Mouse (Mus musculus) embryonic facial prominence, embryonic 13.5 days (tissue): ENCODE measurements around the gene Myo1h. TPM values are rescaled to one million over a fixed set of nuclear protein-coding genes. Genes with fewer than 3 reads are reported as not detected.

Experiments
- ATAC-seq: fragments of 200-750 bp; cut with Nextera tagmentation; 2 replicates; pipeline ENCODE4 v1.8.0; 2017; ENCODE audit warnings: low read depth; ENCODE audit not compliant: insufficient number of reproducible peaks, insufficient read depth, low FRiP score, low TSS enrichment
- H3K27ac ChIP-seq: fragments of 300-500 bp; sonication (generic); 2 replicates; pipeline ENCODE4 v1.5.1; 2015; ENCODE audit warnings: moderate library complexity, mild to moderate bottlenecking, inconsistent platforms
- H3K27me3 ChIP-seq: fragments of 300-500 bp; sonication (generic); 2 replicates; pipeline ENCODE4 v1.6.1; 2015; ENCODE audit warnings: mild to moderate bottlenecking, inconsistent platforms
- H3K36me3 ChIP-seq: fragments of 300-500 bp; sonication (generic); 2 replicates; pipeline ENCODE4 v1.6.1; 2015; ENCODE audit warnings: mild to moderate bottlenecking, inconsistent platforms
- H3K4me1 ChIP-seq: fragments of 300-500 bp; sonication (generic); 2 replicates; pipeline ENCODE4 v1.6.1; 2015; ENCODE audit warnings: inconsistent platforms
- H3K4me2 ChIP-seq: fragments of 300-500 bp; sonication (generic); 2 replicates; pipeline ENCODE4 v1.6.1; 2015; ENCODE audit warnings: moderate library complexity, mild to moderate bottlenecking, inconsistent platforms
- H3K4me3 ChIP-seq: fragments of 300-500 bp; sonication (generic); 2 replicates; pipeline ENCODE4 v1.5.1; 2015; ENCODE audit warnings: mild to moderate bottlenecking, inconsistent platforms
- H3K9ac ChIP-seq: fragments of 300-500 bp; sonication (generic); 2 replicates; pipeline ENCODE4 v1.6.1; 2015; ENCODE audit warnings: mild to moderate bottlenecking, inconsistent platforms
- H3K9me3 ChIP-seq: fragments of 300-500 bp; sonication (generic); 2 replicates; pipeline ENCODE4 v1.6.1; 2016; ENCODE audit warnings: inconsistent platforms
- WGBS: fragments of 180-500 bp; shearing (Covaris S2); methylation state at CpG from one replicate; pipeline ENCODE4 v1.1.7; 2015; ENCODE audit warnings: mixed read lengths; 5-methylcytosine and 5-hydroxymethylcytosine counted together
- polyA plus RNA-seq: library from polyadenylated mRNA; unstranded; fragments of >200 nt; fragmentation: Nextera tagmentation; extraction: Ambion mirVana; gene quantifications from 2 replicates; pipeline ENCODE4 v1.2.1, GENCODE M21; 2015

Gene Myo1h
- polyA plus RNA-seq, 1 experiment from 2014 or later, result 1.5 TPM

DNA sequence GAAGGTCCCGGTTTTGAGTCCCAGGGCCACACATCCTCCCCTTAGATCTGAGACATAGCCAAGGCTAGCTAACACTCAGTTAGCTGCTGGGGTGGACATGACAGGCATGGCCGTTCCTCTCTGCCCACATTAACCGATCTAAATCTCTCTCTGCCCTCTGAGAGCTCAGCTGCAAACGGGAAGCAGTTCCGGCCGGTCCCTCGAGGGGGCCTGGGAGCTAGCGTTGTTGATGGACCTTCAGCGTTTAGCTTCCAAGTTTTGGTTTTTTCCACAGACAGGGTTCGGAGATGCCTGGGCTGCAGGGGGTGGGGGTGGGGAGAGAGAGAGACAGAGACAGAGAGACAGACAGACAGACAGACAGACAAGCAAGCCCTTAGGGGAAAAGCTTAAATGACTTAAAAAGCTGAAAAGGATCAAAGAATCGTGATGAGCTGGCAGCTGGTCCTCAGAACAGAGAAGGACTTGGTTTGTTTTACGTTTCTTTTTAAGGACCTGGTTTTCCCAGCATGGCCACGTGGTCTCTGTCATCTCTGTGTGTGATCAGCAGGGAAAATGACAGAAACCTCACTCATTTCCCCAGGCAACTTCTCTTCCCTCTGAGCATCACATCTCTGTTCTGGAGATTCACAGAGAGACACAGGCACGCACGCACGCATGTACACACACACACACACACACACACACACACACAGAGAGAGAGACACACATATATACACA, 35.0 kb downstream of the Myo1h start:
- H3K4me2 ChIP-seq, result peak overlapping the region; percentile 46
- no peak overlapping the region for H3K27ac ChIP-seq

DNA sequence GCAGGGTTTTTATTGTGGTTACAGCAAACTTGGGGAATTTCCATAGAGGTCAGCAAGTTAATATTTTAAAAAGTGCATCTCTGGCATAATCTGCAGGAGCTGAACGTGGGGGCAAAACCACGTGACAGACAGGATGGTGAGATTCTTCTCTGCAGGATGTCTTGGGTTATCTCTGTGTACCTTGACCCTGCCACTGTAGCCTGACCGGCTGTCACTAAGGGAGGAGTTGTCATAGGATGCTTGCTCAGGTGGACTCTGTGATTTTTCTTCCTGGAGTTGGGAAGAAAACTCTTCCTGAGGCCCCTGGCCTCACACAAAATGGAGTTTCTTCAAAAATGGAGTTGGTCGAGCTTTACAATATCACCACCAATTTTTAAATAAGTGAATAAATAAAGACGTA, 54.0 kb downstream of the Myo1h start:
- no peak overlapping the region for H3K27ac ChIP-seq
- ATAC-seq, result no peak
- no peaks in the 10 kb centered on the region for H3K36me3 ChIP-seq
- H3K9me3 ChIP-seq, result no peaks in the 10 kb centered on the region
- H3K4me2 ChIP-seq, result no peak overlapping the region
- H3K4me1 ChIP-seq, result 0 out of 2 replicates have a peak, but pooled peaks cover 6% of the 10 kb centered on the region
- no peak overlapping the region for H3K4me3 ChIP-seq
- no peak overlapping the region for H3K9ac ChIP-seq
- H3K27me3 ChIP-seq, result no peaks in the 10 kb centered on the region
- 82% methylated on average over 5 of the region's 5 CpGs for WGBS

More for the DNA sequence above, 35.0 kb downstream of the Myo1h start:
- 15% methylated on average over 16 of the region's 16 CpGs for WGBS
- H3K9ac ChIP-seq, result peak overlapping the region; percentile 44
- H3K9me3 ChIP-seq, result no peaks in the 10 kb centered on the region
- no peak overlapping the region for H3K4me3 ChIP-seq
- H3K4me1 ChIP-seq, result peaks cover 11% of the 10 kb centered on the region; the same call in 1 of the 2 replicates
- no peaks in the 10 kb centered on the region for H3K27me3 ChIP-seq
- ATAC-seq, result no peak
- H3K36me3 ChIP-seq, result no peaks in the 10 kb centered on the region

DNA sequence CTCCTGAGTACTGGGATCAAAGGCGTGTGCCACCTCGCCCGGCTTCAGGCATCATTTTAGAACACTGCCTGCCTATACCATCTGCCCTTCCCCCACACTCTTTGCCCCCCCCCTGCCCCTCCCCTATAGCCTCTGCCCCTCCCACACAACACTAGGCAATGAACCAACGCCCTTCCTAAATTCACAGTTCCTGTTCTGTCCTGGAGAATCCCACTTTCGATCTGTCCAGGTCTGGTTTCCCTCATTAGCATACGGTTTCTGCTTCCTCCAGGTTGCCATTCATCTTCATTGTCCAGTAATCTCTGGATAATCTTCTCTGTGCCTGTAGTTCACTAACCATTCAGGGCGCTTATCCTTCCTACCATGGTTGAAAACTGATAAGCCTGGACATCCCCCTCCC, 54.6 kb downstream of the Myo1h start:
- no peak for ATAC-seq
- Histone ChIP-seq H3K4me3 (no peak overlapping the region), H3K27ac (no peak overlapping the region), H3K9ac (no peak overlapping the region), H3K9me3 (no peaks in the 10 kb centered on the region), H3K4me2 (no peak overlapping the region), H3K27me3 (no peaks in the 10 kb centered on the region), H3K4me1 (0 out of 2 replicates have a peak, but pooled peaks cover 6% of the 10 kb centered on the region), H3K36me3 (no peaks in the 10 kb centered on the region)
- 87% methylated on average over 7 of the region's 7 CpGs for WGBS

DNA sequence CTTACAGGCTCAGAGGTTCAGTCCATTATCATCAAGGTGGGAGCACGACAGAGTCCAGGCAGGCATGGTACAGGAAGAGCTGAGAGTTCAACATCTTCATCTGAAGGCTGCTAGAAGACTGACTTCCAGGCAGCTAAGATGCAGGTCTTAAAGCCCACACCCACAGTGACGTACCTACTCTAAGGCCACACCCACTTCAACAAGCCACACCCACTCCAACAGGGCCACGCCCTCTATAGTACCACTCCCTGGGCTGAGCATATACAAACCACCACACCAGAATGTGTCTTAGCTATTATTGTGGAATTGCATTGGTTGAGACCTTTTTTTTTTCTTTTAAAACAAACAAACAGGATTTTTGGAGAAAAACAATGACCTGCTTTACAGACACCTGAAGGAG, 56.6 kb downstream of the Myo1h start:
- no peaks in the 10 kb centered on the region for H3K9me3 ChIP-seq
- H3K27ac ChIP-seq, result no peak overlapping the region
- H3K36me3 ChIP-seq, result no peaks in the 10 kb centered on the region
- ATAC-seq, result no peak
- H3K27me3 ChIP-seq, result no peaks in the 10 kb centered on the region
- H3K4me1 ChIP-seq, result 0 out of 2 replicates have a peak, but pooled peaks cover 6% of the 10 kb centered on the region
- no peak overlapping the region for H3K4me2 ChIP-seq
- no peak overlapping the region for H3K4me3 ChIP-seq
- WGBS, result 56% methylated on average over 3 of the region's 3 CpGs
- H3K9ac ChIP-seq, result no peak overlapping the region

GRCm38 (mm10) chr5:114347005-114347404, 58.0 kb downstream of the Myo1h start:
- no peak overlapping the region for H3K9ac ChIP-seq
- H3K27me3 ChIP-seq, result no peaks in the 10 kb centered on the region
- H3K36me3 ChIP-seq, result no peaks in the 10 kb centered on the region
- no peak overlapping the region for H3K27ac ChIP-seq
- no peak overlapping the region for H3K4me3 ChIP-seq
- no peak for ATAC-seq
- no peaks in the 10 kb centered on the region for H3K9me3 ChIP-seq
- 0 out of 2 replicates have a peak, but pooled peaks cover 10% of the 10 kb centered on the region for H3K4me1 ChIP-seq
- WGBS, result 80% methylated on average over 10 of the region's 10 CpGs
- no peak overlapping the region for H3K4me2 ChIP-seq

GRCm38 (mm10) chr5:114351490-114351889, 62.5 kb downstream of the Myo1h start:
- Histone ChIP-seq H3K9ac (no peak overlapping the region), H3K4me3 (no peak overlapping the region), H3K27ac (no peak overlapping the region), H3K9me3 (no peaks in the 10 kb centered on the region), H3K4me1 (peaks cover 14% of the 10 kb centered on the region), H3K27me3 (no peaks in the 10 kb centered on the region), H3K36me3 (no peaks in the 10 kb centered on the region), H3K4me2 (no peak overlapping the region)
- ATAC-seq, result no peak
- WGBS, result 64% methylated on average over 10 of the region's 10 CpGs

DNA sequence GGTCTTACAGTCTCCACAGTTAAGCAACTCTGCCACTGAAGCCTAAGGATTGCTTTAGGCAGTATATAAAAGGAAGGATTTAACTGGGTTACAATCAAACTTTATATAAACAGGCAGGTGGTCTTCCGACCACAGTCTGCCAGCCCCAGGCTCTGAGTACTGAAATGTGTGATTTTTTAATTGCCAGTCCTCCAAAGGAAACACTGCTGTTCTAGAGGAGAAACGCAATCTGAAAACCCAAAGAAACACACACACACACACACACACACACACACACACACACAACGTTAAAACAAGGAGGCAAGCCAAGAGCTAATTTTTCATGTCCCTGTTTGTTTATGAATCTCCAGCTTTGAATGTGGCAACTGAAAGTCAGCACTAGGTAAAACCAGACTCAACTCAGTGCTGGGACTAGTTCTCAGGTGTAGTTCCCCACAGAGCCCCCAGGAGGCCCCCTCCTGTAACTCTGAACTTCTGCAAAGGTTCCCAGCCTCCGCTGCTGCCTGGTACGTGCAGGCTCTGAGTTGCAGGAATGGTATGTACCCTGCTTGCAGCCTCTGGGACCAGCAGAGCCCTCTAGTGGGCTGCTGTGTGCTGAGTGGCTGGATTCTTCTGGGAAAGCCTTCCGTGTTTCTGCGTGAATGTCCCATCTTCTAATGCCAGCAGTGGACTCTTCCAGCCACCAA, 67.4 kb downstream of the Myo1h start:
- H3K27ac ChIP-seq, result peak overlapping the region; percentile 83
- no peak; the same call in 1 of the 2 replicates for ATAC-seq
- peak overlapping the region; percentile 44 for H3K4me2 ChIP-seq
- H3K9ac ChIP-seq, result peak overlapping the region; percentile 49
- H3K36me3 ChIP-seq, result peaks cover 27% of the 10 kb centered on the region
- H3K27me3 ChIP-seq, result no peaks in the 10 kb centered on the region
- H3K9me3 ChIP-seq, result no peaks in the 10 kb centered on the region
- peaks cover 23% of the 10 kb centered on the region for H3K4me1 ChIP-seq
- WGBS, result 20% methylated on average over 7 of the region's 7 CpGs
- 0 out of 2 replicates have a peak overlapping the region, but pooled peaks have one; percentile 5 for H3K4me3 ChIP-seq

- Histone ChIP-seq H3K9me3 (no peaks in the 10 kb centered on the region), H3K36me3 (peaks cover 34% of the 10 kb centered on the region), H3K4me3 (0 out of 2 replicates have a peak overlapping the region, but pooled peaks have one; percentile 5), H3K27ac (peak overlapping the region; percentile 83), H3K4me2 (peak overlapping the region; percentile 44), H3K9ac (peak overlapping the region; percentile 49), H3K4me1 (peaks cover 19% of the 10 kb centered on the region), H3K27me3 (no peaks in the 10 kb centered on the region)
- ATAC-seq, result peak; percentile 66; the same call in 1 of the 2 replicates
- 45% methylated on average over 23 of the region's 23 CpGs for WGBS
Observed at GRCm38 (mm10) chr5:114356936-114357751, 68.2 kb downstream of the Myo1h start.

- 74% methylated on average over 10 of the region's 10 CpGs for WGBS
- H3K27ac ChIP-seq, result no peak overlapping the region
- no peaks in the 10 kb centered on the region for H3K27me3 ChIP-seq
- peaks cover 19% of the 10 kb centered on the region for H3K4me1 ChIP-seq
- no peak for ATAC-seq
- H3K4me3 ChIP-seq, result no peak overlapping the region
- peaks cover 51% of the 10 kb centered on the region for H3K36me3 ChIP-seq
- no peak overlapping the region for H3K9ac ChIP-seq
- H3K9me3 ChIP-seq, result no peaks in the 10 kb centered on the region
- H3K4me2 ChIP-seq, result no peak overlapping the region
Observed at GRCm38 (mm10) chr5:114358833-114359232, 69.9 kb downstream of the Myo1h start.

GRCm38 (mm10) chr5:114359586-114359985, 70.6 kb downstream of the Myo1h start:
- ATAC-seq, result no peak
- H3K27me3 ChIP-seq, result no peaks in the 10 kb centered on the region
- no peak overlapping the region for H3K9ac ChIP-seq
- no peaks in the 10 kb centered on the region for H3K9me3 ChIP-seq
- H3K27ac ChIP-seq, result no peak overlapping the region
- WGBS, result 60% methylated on average over 8 of the region's 8 CpGs
- peaks cover 59% of the 10 kb centered on the region for H3K36me3 ChIP-seq
- H3K4me1 ChIP-seq, result peaks cover 19% of the 10 kb centered on the region
- no peak overlapping the region for H3K4me2 ChIP-seq
- no peak overlapping the region for H3K4me3 ChIP-seq

- Histone ChIP-seq H3K9ac (no peak overlapping the region), H3K4me1 (peaks cover 28% of the 10 kb centered on the region), H3K27ac (no peak overlapping the region), H3K9me3 (no peaks in the 10 kb centered on the region), H3K4me3 (no peak overlapping the region), H3K36me3 (peaks cover 73% of the 10 kb centered on the region), H3K27me3 (no peaks in the 10 kb centered on the region), H3K4me2 (no peak overlapping the region)
- WGBS, result 85% methylated on average over 15 of the region's 15 CpGs
- no peak for ATAC-seq
Observed at GRCm38 (mm10) chr5:114360968-114361367, 72.0 kb downstream of the Myo1h start.
